Comparison of ENCODE assay signal across 12 mouse cellular contexts in genomic region chr6:66943367-66944189, GRCm38 (mm10). TPM values are rescaled to one million over a fixed set of nuclear protein-coding genes. Genes with fewer than 3 reads are reported as not detected.
DNase-seq lines count a peak whose midpoint lies in the region; ATAC-seq and TF ChIP-seq lines count a peak whose summit lies in the region.
"Had no signal": no experiment of that assay in that cellular context is flagged by ENCODE, and none has a peak within 500 bp of the region (broad histone marks: within the 10 kb centered on the region; RNA-seq: fewer than 3 reads in every experiment).

No protein-coding gene starts in this region.

- H3K9me3 ChIP-seq in lung, embryonic 14.5 days (ENCODE audit: low read depth, low read length) = no peaks in the 10 kb centered on the region
- no peaks in the 10 kb centered on the region for H3K9me3 ChIP-seq in forebrain, embryonic 11.5 days (ENCODE audit: control insufficient read depth, low read length)

- H3K4me2 ChIP-seq in lung, embryonic 14.5 days = no peak overlapping the region
- H3K4me2 ChIP-seq in forebrain, embryonic 11.5 days (ENCODE audit: low read depth, low read length, severe bottlenecking) = no peak overlapping the region
- peak overlapping the region; percentile 53 for H3K4me2 ChIP-seq in myocyte (ENCODE audit: low read depth)

- H3ac ChIP-seq in myocyte (ENCODE audit: control insufficient read depth, insufficient read length) = no peak overlapping the region

- DNase-seq in lung, embryonic 14.5 days = peak; percentile 47
- DNase-seq in lung, postnatal 36 days = no peak
- DNase-seq in R1 (ENCODE audit: low read depth, low spot score) = peak; percentile 40
- DNase-seq in forebrain, embryonic 11.5 days (ENCODE audit: low spot score) = no peak
- no peak for DNase-seq in cerebellum, postnatal 4 days (ENCODE audit: low spot score in 2 of 2)
- DNase-seq in ovary, adult 18-20 months (ENCODE audit: low spot score) = no peak
- DNase-seq: adrenal gland, postnatal 36 days; cerebellum, adult 9-10 months; lung, adult 2 months; thymus, postnatal 36 days had no signal

- no peaks in the 10 kb centered on the region for H3K27me3 ChIP-seq in lung, embryonic 14.5 days (ENCODE audit: insufficient read depth, low read length)
- H3K27me3 ChIP-seq in forebrain, embryonic 11.5 days (ENCODE audit: control insufficient read depth, insufficient read depth, low read length) = no peaks in the 10 kb centered on the region
- no peaks in the 10 kb centered on the region for H3K27me3 ChIP-seq in myocyte (ENCODE audit: control insufficient read depth, insufficient read depth, insufficient read length)

- H3K4me1 ChIP-seq in lung, embryonic 14.5 days (ENCODE audit: insufficient read depth) = peaks cover 8% of the 10 kb centered on the region; the same call in 1 of the 2 replicates
- peaks cover 5% of the 10 kb centered on the region; the same call in 1 of the 2 replicates for H3K4me1 ChIP-seq in forebrain, embryonic 11.5 days (replicated peaks; ENCODE audit: control insufficient read depth, insufficient read depth, low read length)

- H3K27ac ChIP-seq in lung, embryonic 14.5 days (ENCODE audit: low read depth) = peak overlapping the region; percentile 72; the same call in 1 of the 2 replicates
- no peak overlapping the region for H3K27ac ChIP-seq in forebrain, embryonic 11.5 days (ENCODE audit: low read depth, low read length)
- H3K27ac ChIP-seq: heart, adult 2 months had no signal

- ATAC-seq in lung, embryonic 14.5 days (ENCODE audit: insufficient read depth) = peak; percentile 50; the same call in 1 of the 2 replicates
- ATAC-seq in forebrain, embryonic 11.5 days (replicated peaks; ENCODE audit: low FRiP score) = peak; percentile 63

- TF ChIP-seq CTCF in lung, embryonic 14.5 days (IDR thresholded peaks at IDR 0.05; ENCODE audit: low read depth) = no peak

- H3K79me2 ChIP-seq in myocyte (ENCODE audit: control insufficient read depth, insufficient read depth) = no peaks in the 10 kb centered on the region

- H3K4me3 ChIP-seq in lung, embryonic 14.5 days (ENCODE audit: low read depth, low read length) = no peak overlapping the region
- no peak overlapping the region for H3K4me3 ChIP-seq in forebrain, embryonic 11.5 days (ENCODE audit: low read depth, low read length)
- no peak overlapping the region for H3K4me3 ChIP-seq in myocyte
- H3K4me3 ChIP-seq: heart, adult 2 months had no signal

- no peaks in the 10 kb centered on the region for H3K36me3 ChIP-seq in lung, embryonic 14.5 days (ENCODE audit: insufficient read depth)
- no peaks in the 10 kb centered on the region for H3K36me3 ChIP-seq in forebrain, embryonic 11.5 days (ENCODE audit: control insufficient read depth, insufficient read depth, low read length)
- no peaks in the 10 kb centered on the region for H3K36me3 ChIP-seq in myocyte (ENCODE audit: control insufficient read depth, insufficient read depth)

- TF ChIP-seq POLR2A in myocyte (IDR thresholded peaks at IDR 0.05; ENCODE audit: insufficient read length, low read depth) = no peak

- 48% methylated on average over 6 of the region's 6 CpGs for WGBS in lung, embryonic 14.5 days
- WGBS in forebrain, embryonic 11.5 days = 19% methylated on average over 6 of the region's 6 CpGs

- H3K9ac ChIP-seq in lung, embryonic 14.5 days = no peak overlapping the region
- H3K9ac ChIP-seq in forebrain, embryonic 11.5 days (ENCODE audit: low read length) = no peak overlapping the region

TF ChIP-seq in myocyte, 11 proteins besides CTCF, POLR2A, EP300 and RAD21:
- TF ChIP-seq REST (IDR thresholded peaks at IDR 0.05; ENCODE audit: insufficient read depth, insufficient read length) (no peak), MYOD1 (IDR thresholded peaks at IDR 0.05; ENCODE audit: control insufficient read depth in 1 of 3, insufficient read length in 2 of 3, low read depth in 2 of 3) (no peak), SRF (IDR thresholded peaks at IDR 0.05; ENCODE audit: control insufficient read depth, insufficient read length, low read depth) (no peak), MAX (IDR thresholded peaks at IDR 0.05; ENCODE audit: low read depth) (no peak), TCF3 (IDR thresholded peaks at IDR 0.05; ENCODE audit: insufficient read length, low read depth) (no peak), CEBPB (IDR thresholded peaks at IDR 0.05; ENCODE audit: insufficient read depth, poor library complexity, severe bottlenecking) (no peak), POLR2AphosphoS2 (IDR thresholded peaks at IDR 0.05; ENCODE audit: insufficient read length, low read depth) (no peak), USF1 (IDR thresholded peaks at IDR 0.05; ENCODE audit: low read depth) (no peak), E2F4 (IDR thresholded peaks at IDR 0.05; ENCODE audit: insufficient read depth) (no peak), TCF12 (IDR thresholded peaks at IDR 0.05; ENCODE audit: insufficient read depth, poor library complexity, severe bottlenecking) (no peak), MYOG (IDR thresholded peaks at IDR 0.05; ENCODE audit: control insufficient read depth in 1 of 3, insufficient read depth in 1 of 3, insufficient read length in 2 of 3, low read depth in 2 of 3) (no peak)
TF ChIP-seq in myocyte: peak in this region for 0.

RNA-seq across cellular contexts. Expression of gene Gng12, which starts 47.4 kb away (rescaled TPM):
- polyA plus RNA-seq in lung, embryonic 14.5 days (2014; fragmentation: Nextera tagmentation; extraction: Ambion mirVana) = 119 and 131 TPM in 2 replicates
- 43.5 and 46.2 TPM in 2 replicates for polyA plus RNA-seq in forebrain, embryonic 11.5 days (2014; fragmentation: Nextera tagmentation; extraction: Ambion mirVana)
- polyA plus RNA-seq in myocyte (2012; fragmentation: generic; extraction: Trizol) = 37.8 TPM

Comparison
In these comparisons a context has a peak if more than half of its experiments do, and no peak if none do; other contexts are left out.
1. DNase-seq: peak in lung, embryonic 14.5 days (single experiment) and R1 (single experiment); none in lung, postnatal 36 days (single experiment), forebrain, embryonic 11.5 days (single experiment), cerebellum, postnatal 4 days (0 of 2) and ovary, adult 18-20 months (single experiment).